Mouse (Mus musculus) kidney, adult 2 months (tissue): ENCODE data around the gene Irs1.

Experiments used
- CTCF ChIP-seq: fragments of 200-500 bp; conservative IDR thresholded peaks from 2 replicates; pipeline ENCODE4 v1.5.1; 2011; ENCODE audit warnings: low read depth, mild to moderate bottlenecking, control low read depth, low read length, moderate library complexity, mixed read lengths; ENCODE audit not compliant: insufficient read depth, insufficient read length
- POLR2A ChIP-seq: fragments of 200-500 bp; IDR thresholded peaks from one replicate; pipeline ENCODE4 v1.6.1; 2011; ENCODE audit warnings: low read depth, low read length, control low read depth

DNA sequence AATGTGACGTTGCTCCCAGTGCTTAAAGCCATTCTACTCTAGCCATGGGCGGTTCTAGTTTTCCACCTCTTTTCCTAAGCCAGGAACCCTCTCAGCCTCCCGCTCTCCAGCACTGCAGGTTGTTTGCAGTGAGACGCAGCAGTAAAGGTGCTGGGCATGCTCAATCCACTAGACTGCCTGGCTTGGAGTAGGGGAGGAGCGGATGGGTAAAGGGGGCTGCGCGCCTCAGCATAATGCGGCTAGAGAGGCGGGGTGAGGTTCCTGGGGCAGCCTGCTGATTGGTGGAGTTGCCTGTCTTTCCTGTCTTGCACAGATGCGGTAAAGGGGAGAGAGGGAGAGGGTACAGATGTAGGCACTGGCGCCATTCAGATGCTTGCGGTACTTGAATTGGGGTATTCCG lies 1.6 kb upstream of the Irs1 start:
- TF ChIP-seq CTCF (no peak), POLR2A (no peak)
